Mouse (Mus musculus): Measurements from ENCODE around the gene Fam198a. TPM values are rescaled to one million over a fixed set of nuclear protein-coding genes. Genes with fewer than 3 reads are reported as not detected.

Gene Fam198a
- total RNA-seq, 2 experiments from 2014 or later, result 0.48 to 1.3 TPM

GRCm38 (mm10) chr9:121924901-121925560 lies 25.8 kb upstream of the Fam198a start:
- DNase-seq (ENCODE audit: low spot score in 2 of 2), result peak in 1 of 2 experiments; percentile 19

GRCm38 (mm10) chr9:121925959-121926358 lies 24.8 kb upstream of the Fam198a start:
- no peak for DNase-seq (ENCODE audit: low spot score in 2 of 2)

GRCm38 (mm10) chr9:121926634-121927405 lies 24.0 kb upstream of the Fam198a start:
- DNase-seq (ENCODE audit: low spot score in 2 of 2), result peak in 1 of 2 experiments; percentile 19

- DNase-seq (ENCODE audit: low spot score in 2 of 2), result peak in 1 of 2 experiments; percentile 16
Observed at GRCm38 (mm10) chr9:121927721-121928120, 23.1 kb upstream of the Fam198a start.

- DNase-seq (ENCODE audit: low spot score in 2 of 2), result peak in 1 of 2 experiments; percentile 68
Observed at GRCm38 (mm10) chr9:121928498-121928897, 22.3 kb upstream of the Fam198a start.

GRCm38 (mm10) chr9:121934856-121935255 lies 15.9 kb upstream of the Fam198a start:
- DNase-seq (ENCODE audit: low spot score in 2 of 2), result peak in 1 of 2 experiments; percentile 9

GRCm38 (mm10) chr9:121936952-121937351 lies 13.8 kb upstream of the Fam198a start:
- DNase-seq (ENCODE audit: low spot score in 2 of 2), result no peak

- peak in 1 of 2 experiments; percentile 15 for DNase-seq (ENCODE audit: low spot score in 2 of 2)
Observed at GRCm38 (mm10) chr9:121937451-121937864, 13.3 kb upstream of the Fam198a start.

GRCm38 (mm10) chr9:121937944-121938355 lies 12.8 kb upstream of the Fam198a start:
- DNase-seq (ENCODE audit: low spot score in 2 of 2), result peak in 1 of 2 experiments; percentile 21

GRCm38 (mm10) chr9:121943005-121943404 lies 7.8 kb upstream of the Fam198a start:
- DNase-seq (ENCODE audit: low spot score in 2 of 2), result peak in 1 of 2 experiments; percentile 11

- no peak for DNase-seq (ENCODE audit: low spot score in 2 of 2)
Observed at GRCm38 (mm10) chr9:121943628-121944027, 7.2 kb upstream of the Fam198a start.

- DNase-seq (ENCODE audit: low spot score in 2 of 2), result peak; percentile 60 to 63
Observed at GRCm38 (mm10) chr9:121947784-121948183, 3.0 kb upstream of the Fam198a start.

- DNase-seq (ENCODE audit: low spot score in 2 of 2), result no peak
Observed at GRCm38 (mm10) chr9:121948431-121948830, 2.4 kb upstream of the Fam198a start.

GRCm38 (mm10) chr9:121951114-121951423 lies 281 bp downstream of the Fam198a start:
- no peak for DNase-seq (ENCODE audit: low spot score in 2 of 2)

- no peak for DNase-seq (ENCODE audit: low spot score in 2 of 2)
Observed at GRCm38 (mm10) chr9:121952596-121952995, 1.8 kb downstream of the Fam198a start.

GRCm38 (mm10) chr9:121959966-121960635 lies 9.3 kb downstream of the Fam198a start:
- no peak for DNase-seq (ENCODE audit: low spot score in 2 of 2)

- no peak for DNase-seq (ENCODE audit: low spot score in 2 of 2)
Observed at GRCm38 (mm10) chr9:121964941-121965340, 14.2 kb downstream of the Fam198a start.

GRCm38 (mm10) chr9:121968258-121968657 lies 17.5 kb downstream of the Fam198a start:
- DNase-seq (ENCODE audit: low spot score in 2 of 2), result peak in 1 of 2 experiments; percentile 37

- no peak for DNase-seq (ENCODE audit: low spot score in 2 of 2)
Observed at GRCm38 (mm10) chr9:121969841-121970381, 19.1 kb downstream of the Fam198a start.

GRCm38 (mm10) chr9:121973207-121973606 lies 22.4 kb downstream of the Fam198a start:
- no peak for DNase-seq (ENCODE audit: low spot score in 2 of 2)
